ENCODE assay signal across 8 mouse cellular contexts in the genomic region with DNA sequence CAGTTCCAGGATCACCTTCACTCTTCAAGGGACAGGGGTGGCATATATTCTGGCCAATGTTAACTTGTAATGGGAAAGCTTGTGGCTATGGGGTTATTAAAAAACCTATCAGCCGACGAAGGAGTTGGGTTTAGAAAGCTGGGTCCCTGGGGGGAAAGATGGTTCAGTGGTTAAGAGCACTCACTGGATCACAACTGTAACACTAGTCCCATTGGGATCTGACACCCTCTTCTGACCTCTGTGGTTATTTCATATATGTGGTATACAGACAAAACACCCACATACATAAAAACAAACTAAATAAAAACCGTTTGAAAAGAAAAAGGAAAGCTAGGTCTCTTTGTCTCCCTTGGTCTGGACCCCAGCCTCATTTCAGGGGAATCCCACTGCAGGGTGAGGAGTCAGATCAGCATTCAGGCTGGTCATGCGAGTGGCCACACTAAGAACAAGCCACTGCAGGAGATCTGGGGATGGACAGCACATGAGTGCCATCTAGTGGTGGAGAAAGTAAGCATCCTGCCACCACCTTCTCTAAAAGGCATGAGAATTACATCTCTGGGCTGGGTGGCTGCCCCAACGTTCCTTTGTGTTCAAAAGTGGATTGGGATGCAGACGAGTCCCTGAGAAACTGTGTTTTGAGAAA. TPM values are rescaled to one million over a fixed set of nuclear protein-coding genes. Genes with fewer than 3 reads are reported as not detected.
A peak's percentile ranks its signal among the peaks of the same experiment; 100 is the strongest.
DNase-seq lines count a peak whose midpoint lies in the region; ATAC-seq and TF ChIP-seq lines count a peak whose summit lies in the region.

No protein-coding gene starts in this region.

- TF ChIP-seq POLR2A in bone marrow macrophage, adult 2 months (IDR thresholded peaks at IDR 0.05; ENCODE audit: borderline replicate concordance, low read depth, low read length): no peak
- TF ChIP-seq POLR2A in embryonic fibroblast, embryonic 13.5 days (IDR thresholded peaks at IDR 0.05; ENCODE audit: low read depth, low read length): no peak

- H3K9me3 ChIP-seq in E14TG2a.4 (ENCODE audit: low read length): no peaks in the 10 kb centered on the region
- H3K9me3 ChIP-seq in heart, embryonic 12.5 days (replicated peaks): no peaks in the 10 kb centered on the region
- H3K9me3 ChIP-seq in liver, embryonic 13.5 days (replicated peaks): no peaks in the 10 kb centered on the region
- no peaks in the 10 kb centered on the region for H3K9me3 ChIP-seq in neural tube, embryonic 11.5 days (ENCODE audit: control insufficient read depth, low read length)
- H3K9me3 ChIP-seq in stomach, embryonic 16.5 days (replicated peaks; ENCODE audit: control insufficient read depth, low read length): no peaks in the 10 kb centered on the region

- TF ChIP-seq CTCF in E14TG2a.4 (conservative IDR thresholded peaks at IDR 0.05; ENCODE audit: low read length): peak; percentile 78
- TF ChIP-seq CTCF in bone marrow macrophage, adult 2 months (IDR thresholded peaks at IDR 0.05; ENCODE audit: low read depth, low read length): peak; percentile 70
- peak; percentile 83 for TF ChIP-seq CTCF in embryonic fibroblast, embryonic 13.5 days (IDR thresholded peaks at IDR 0.05; ENCODE audit: borderline replicate concordance, insufficient read depth, low read length)

- H3K27me3 ChIP-seq in E14TG2a.4 (ENCODE audit: insufficient read depth, low read length): no peaks in the 10 kb centered on the region
- H3K27me3 ChIP-seq in heart, embryonic 12.5 days (replicated peaks): no peaks in the 10 kb centered on the region
- H3K27me3 ChIP-seq in liver, embryonic 13.5 days: no peaks in the 10 kb centered on the region
- H3K27me3 ChIP-seq in neural tube, embryonic 11.5 days (ENCODE audit: control insufficient read depth, insufficient read depth, low read length): no peaks in the 10 kb centered on the region
- no peaks in the 10 kb centered on the region for H3K27me3 ChIP-seq in stomach, embryonic 16.5 days (ENCODE audit: control insufficient read depth, insufficient read depth, low read length)

- H3K4me2 ChIP-seq in heart, embryonic 12.5 days: no peak overlapping the region
- H3K4me2 ChIP-seq in liver, embryonic 13.5 days: no peak overlapping the region
- no peak overlapping the region for H3K4me2 ChIP-seq in neural tube, embryonic 11.5 days (ENCODE audit: low read depth)
- no peak overlapping the region for H3K4me2 ChIP-seq in stomach, embryonic 16.5 days (ENCODE audit: low read depth, low read length)

- no peak; the same call in 1 of the 2 replicates for ATAC-seq in heart, embryonic 12.5 days (ENCODE audit: insufficient number of reproducible peaks, low FRiP score)
- ATAC-seq in liver, embryonic 13.5 days (ENCODE audit: low read depth): peak; percentile 52
- no peak; the same call in 1 of the 2 replicates for ATAC-seq in neural tube, embryonic 11.5 days (ENCODE audit: insufficient read depth, low FRiP score, low TSS enrichment)
- peak; percentile 51; the same call in 1 of the 2 replicates for ATAC-seq in stomach, embryonic 16.5 days (ENCODE audit: insufficient read depth, low FRiP score)

- H3K36me3 ChIP-seq in E14TG2a.4 (ENCODE audit: insufficient read depth, low read length): 0 out of 2 replicates have a peak, but pooled peaks cover 2% of the 10 kb centered on the region
- no peaks in the 10 kb centered on the region for H3K36me3 ChIP-seq in heart, embryonic 12.5 days
- H3K36me3 ChIP-seq in liver, embryonic 13.5 days: no peaks in the 10 kb centered on the region
- no peaks in the 10 kb centered on the region; the same call in 1 of the 2 replicates for H3K36me3 ChIP-seq in neural tube, embryonic 11.5 days (ENCODE audit: control insufficient read depth, insufficient read depth, low read length)
- no peaks in the 10 kb centered on the region for H3K36me3 ChIP-seq in stomach, embryonic 16.5 days (ENCODE audit: control insufficient read depth, insufficient read depth, low read length)

- no peak overlapping the region for H3K4me3 ChIP-seq in E14TG2a.4 (replicated peaks; ENCODE audit: low read length)
- no peak overlapping the region for H3K4me3 ChIP-seq in bone marrow macrophage, adult 2 months (ENCODE audit: insufficient read depth, low read length)
- H3K4me3 ChIP-seq in embryonic fibroblast, embryonic 13.5 days (ENCODE audit: insufficient read depth, low read length): no peak overlapping the region
- no peak overlapping the region for H3K4me3 ChIP-seq in heart, embryonic 12.5 days
- H3K4me3 ChIP-seq in liver, embryonic 13.5 days (replicated peaks): no peak overlapping the region
- no peak overlapping the region for H3K4me3 ChIP-seq in neural tube, embryonic 11.5 days (ENCODE audit: low read depth, low read length)
- H3K4me3 ChIP-seq in stomach, embryonic 16.5 days (replicated peaks; ENCODE audit: low read length): no peak overlapping the region

- peaks cover 29% of the 10 kb centered on the region for H3K4me1 ChIP-seq in E14TG2a.4 (replicated peaks; ENCODE audit: low read depth, low read length)
- H3K4me1 ChIP-seq in bone marrow macrophage, adult 2 months (ENCODE audit: control insufficient read depth, insufficient read depth, low read length): peaks cover 29% of the 10 kb centered on the region
- H3K4me1 ChIP-seq in embryonic fibroblast, embryonic 13.5 days (ENCODE audit: control insufficient read depth, insufficient read depth, low read length): no peaks in the 10 kb centered on the region
- H3K4me1 ChIP-seq in heart, embryonic 12.5 days (replicated peaks): peaks cover 21% of the 10 kb centered on the region
- H3K4me1 ChIP-seq in liver, embryonic 13.5 days (replicated peaks): peaks cover 67% of the 10 kb centered on the region
- no peaks in the 10 kb centered on the region for H3K4me1 ChIP-seq in neural tube, embryonic 11.5 days (ENCODE audit: control insufficient read depth, insufficient read depth, low read length)
- no peaks in the 10 kb centered on the region; the same call in 1 of the 2 replicates for H3K4me1 ChIP-seq in stomach, embryonic 16.5 days (ENCODE audit: control insufficient read depth, insufficient read depth, low read length)

- 0 out of 2 replicates have a peak overlapping the region, but pooled peaks have one; percentile 31 for H3K9ac ChIP-seq in heart, embryonic 12.5 days
- H3K9ac ChIP-seq in liver, embryonic 13.5 days: no peak overlapping the region
- no peak overlapping the region for H3K9ac ChIP-seq in neural tube, embryonic 11.5 days (ENCODE audit: low read length)
- H3K9ac ChIP-seq in stomach, embryonic 16.5 days (ENCODE audit: low read length): no peak overlapping the region

- H3K27ac ChIP-seq in bone marrow macrophage, adult 2 months (ENCODE audit: insufficient read depth, low read depth, low read length): no peak overlapping the region
- H3K27ac ChIP-seq in embryonic fibroblast, embryonic 13.5 days (ENCODE audit: insufficient read depth, low read length): no peak overlapping the region
- H3K27ac ChIP-seq in heart, embryonic 12.5 days (ENCODE audit: poor library complexity, severe bottlenecking): no peak overlapping the region
- peak overlapping the region; percentile 71 for H3K27ac ChIP-seq in liver, embryonic 13.5 days
- H3K27ac ChIP-seq in neural tube, embryonic 11.5 days (ENCODE audit: low read depth, low read length): no peak overlapping the region
- H3K27ac ChIP-seq in stomach, embryonic 16.5 days (ENCODE audit: low read length): no peak overlapping the region

- 31% methylated on average over 6 of the region's 6 CpGs for WGBS in heart, embryonic 12.5 days
- WGBS in liver, embryonic 13.5 days (ENCODE audit: insufficient replicate concordance): 33% methylated on average over 6 of the region's 6 CpGs
- WGBS in neural tube, embryonic 11.5 days: 34% methylated on average over 6 of the region's 6 CpGs
- 35% methylated on average over 6 of the region's 6 CpGs for WGBS in stomach, embryonic 16.5 days

- peak; percentile 68 to 81 for DNase-seq in kidney, postnatal 25 days
- peak; percentile 59 for DNase-seq in liver, embryonic 13.5 days
- DNase-seq in neural tube, embryonic 11.5 days (ENCODE audit: low spot score): peak; percentile 71

RNA-seq across cellular contexts. Expression of a gene that starts 3.8 kb away (rescaled TPM):
- polyA plus RNA-seq in bone marrow macrophage, adult 2 months (2012; ENCODE audit: insufficient read depth, insufficient read length, missing spikeins): 7.4 and 9.4 TPM in 2 replicates
- polyA plus RNA-seq in embryonic fibroblast, embryonic 13.5 days (2011; ENCODE audit: insufficient read length, low read depth, missing spikeins): not detected in 2 replicates
- 59.7 and 68.4 TPM in 2 replicates for polyA plus RNA-seq in heart, embryonic 12.5 days (2016; fragmentation: Nextera tagmentation; extraction: Ambion mirVana)
- polyA plus RNA-seq in liver, embryonic 13.5 days (2015; fragmentation: Nextera tagmentation; extraction: Ambion mirVana): 18.6 and 19.5 TPM in 2 replicates
- polyA plus RNA-seq in neural tube, embryonic 11.5 days (2014; fragmentation: Nextera tagmentation; extraction: Ambion mirVana): 16.1 and 16.8 TPM in 2 replicates
- 39.5 and 40.6 TPM in 2 replicates for polyA plus RNA-seq in stomach, embryonic 16.5 days (2015; fragmentation: Nextera tagmentation; extraction: Ambion mirVana)

RNA-seq across cellular contexts. Expression of a gene that starts 26.4 kb away (rescaled TPM):
- polyA plus RNA-seq in bone marrow macrophage, adult 2 months (2012; ENCODE audit: insufficient read depth, insufficient read length, missing spikeins): not detected in 2 replicates
- polyA plus RNA-seq in embryonic fibroblast, embryonic 13.5 days (2011; ENCODE audit: insufficient read length, low read depth, missing spikeins): not detected in 2 replicates
- 0.28 TPM in 1 of 2 replicates, not detected in the other for polyA plus RNA-seq in heart, embryonic 12.5 days (2016; fragmentation: Nextera tagmentation; extraction: Ambion mirVana)
- polyA plus RNA-seq in liver, embryonic 13.5 days (2015; fragmentation: Nextera tagmentation; extraction: Ambion mirVana): not detected in 2 replicates
- not detected in 2 replicates for polyA plus RNA-seq in neural tube, embryonic 11.5 days (2014; fragmentation: Nextera tagmentation; extraction: Ambion mirVana)
- 0.62 and 0.96 TPM in 2 replicates for polyA plus RNA-seq in stomach, embryonic 16.5 days (2015; fragmentation: Nextera tagmentation; extraction: Ambion mirVana)

RNA-seq across cellular contexts. Expression of a gene that starts 38.6 kb away (rescaled TPM):
- not detected in 2 replicates for polyA plus RNA-seq in bone marrow macrophage, adult 2 months (2012; ENCODE audit: insufficient read depth, insufficient read length, missing spikeins)
- not detected in 2 replicates for polyA plus RNA-seq in embryonic fibroblast, embryonic 13.5 days (2011; ENCODE audit: insufficient read length, low read depth, missing spikeins)
- 0.08 and 0.13 TPM in 2 replicates for polyA plus RNA-seq in heart, embryonic 12.5 days (2016; fragmentation: Nextera tagmentation; extraction: Ambion mirVana)
- polyA plus RNA-seq in liver, embryonic 13.5 days (2015; fragmentation: Nextera tagmentation; extraction: Ambion mirVana): 0.02 TPM in 1 of 2 replicates, not detected in the other
- 0.04 and 0.07 TPM in 2 replicates for polyA plus RNA-seq in neural tube, embryonic 11.5 days (2014; fragmentation: Nextera tagmentation; extraction: Ambion mirVana)
- polyA plus RNA-seq in stomach, embryonic 16.5 days (2015; fragmentation: Nextera tagmentation; extraction: Ambion mirVana): 0.04 and 0.30 TPM in 2 replicates

Comparison
In these comparisons a context has a peak if more than half of its experiments do, and no peak if none do; other contexts are left out.
1. ATAC-seq: peak in liver, embryonic 13.5 days (single experiment) and stomach, embryonic 16.5 days (single experiment); none in heart, embryonic 12.5 days (single experiment) and neural tube, embryonic 11.5 days (single experiment).
2. Peak in every context shown above with its lines, with median percentiles within 50 percentile points of each other: CTCF ChIP-seq and DNase-seq.